Mouse (Mus musculus): ENCODE results near the gene Tjp1.

Gene Tjp1

GRCm38 (mm10) chr7:65484170-65484778 lies 43.3 kb downstream of the Tjp1 start:
- no peak for DNase-seq

- DNase-seq: no peak
Measured at GRCm38 (mm10) chr7:65482216-65482615, 45.4 kb downstream of the Tjp1 start.

GRCm38 (mm10) chr7:65472048-65472447 lies 55.5 kb downstream of the Tjp1 start:
- DNase-seq: no peak

GRCm38 (mm10) chr7:65471406-65471805 lies 56.2 kb downstream of the Tjp1 start:
- no peak for DNase-seq

- no peak for DNase-seq
Measured at GRCm38 (mm10) chr7:65470214-65470613, 57.4 kb downstream of the Tjp1 start.

- DNase-seq: no peak
Measured at GRCm38 (mm10) chr7:65469666-65470065, 57.9 kb downstream of the Tjp1 start.

- no peak for DNase-seq
Measured at GRCm38 (mm10) chr7:65468191-65468590, 59.4 kb downstream of the Tjp1 start.

- no peak for DNase-seq
Measured at GRCm38 (mm10) chr7:65467306-65468021, 60.1 kb downstream of the Tjp1 start.

GRCm38 (mm10) chr7:65466137-65466536 lies 61.4 kb downstream of the Tjp1 start:
- DNase-seq: no peak

- no peak for DNase-seq
Measured at GRCm38 (mm10) chr7:65464518-65465037, 63.0 kb downstream of the Tjp1 start.

GRCm38 (mm10) chr7:65463438-65463837 lies 64.1 kb downstream of the Tjp1 start:
- no peak for DNase-seq

- DNase-seq: no peak
Measured at GRCm38 (mm10) chr7:65461412-65461811, 66.2 kb downstream of the Tjp1 start.

- no peak for DNase-seq
Measured at GRCm38 (mm10) chr7:65460196-65460595, 67.4 kb downstream of the Tjp1 start.

GRCm38 (mm10) chr7:65456031-65456430 lies 71.5 kb downstream of the Tjp1 start:
- DNase-seq: no peak

- no peak for DNase-seq
Measured at GRCm38 (mm10) chr7:65455208-65455607, 72.4 kb downstream of the Tjp1 start.

GRCm38 (mm10) chr7:65454269-65454668 lies 73.3 kb downstream of the Tjp1 start:
- no peak for DNase-seq

GRCm38 (mm10) chr7:65452246-65452645 lies 75.3 kb downstream of the Tjp1 start:
- DNase-seq: no peak

GRCm38 (mm10) chr7:65450158-65450557 lies 77.4 kb downstream of the Tjp1 start:
- no peak for DNase-seq

- no peak for DNase-seq
Measured at GRCm38 (mm10) chr7:65441505-65441904, 86.1 kb downstream of the Tjp1 start.

- DNase-seq: no peak
Measured at GRCm38 (mm10) chr7:65439518-65439917, 88.1 kb downstream of the Tjp1 start.

GRCm38 (mm10) chr7:65438146-65438545 lies 89.4 kb downstream of the Tjp1 start:
- DNase-seq: no peak

GRCm38 (mm10) chr7:65436921-65437320 lies 90.7 kb downstream of the Tjp1 start:
- no peak for DNase-seq

GRCm38 (mm10) chr7:65431018-65431695 lies 96.4 kb downstream of the Tjp1 start:
- no peak for DNase-seq

- no peak for DNase-seq
Measured at GRCm38 (mm10) chr7:65430401-65430800, 97.2 kb downstream of the Tjp1 start.

Data from thymus, postnatal 25 days (tissue).